Mouse (Mus musculus) urinary bladder, postnatal 36 days (tissue): ENCODE results near the gene Slc25a16.

Experiments
- DNase-seq, 2 experiments: peaks; one replicate each; pipeline ENCODE4 v3.0.0; 2022; ENCODE audit warnings: low spot score in 2 of 2, mixed read lengths in 1 of 2

The Slc25a16 gene

GRCm38 (mm10) chr10:62919925-62920765 is at the start of gene Slc25a16:
TSS of gene Slc25a16 (plus strand) at chr10:62920633.
- peak; percentile 90 to 91 for DNase-seq

GRCm38 (mm10) chr10:62874828-62875227 is 45.6 kb upstream of the Slc25a16 start:
- DNase-seq: no peak

GRCm38 (mm10) chr10:62875565-62875964 is 44.9 kb upstream of the Slc25a16 start:
- DNase-seq: no peak

- DNase-seq: no peak
These were observed 42.4 kb upstream of the Slc25a16 start for GRCm38 (mm10) chr10:62878056-62878455.

GRCm38 (mm10) chr10:62881211-62881610 is 39.2 kb upstream of the Slc25a16 start:
- DNase-seq: no peak

- no peak for DNase-seq
These were observed 36.5 kb upstream of the Slc25a16 start for GRCm38 (mm10) chr10:62883933-62884372.

- no peak for DNase-seq
These were observed 35.9 kb upstream of the Slc25a16 start for GRCm38 (mm10) chr10:62884517-62884916.

- DNase-seq: no peak
These were observed 35.0 kb upstream of the Slc25a16 start for GRCm38 (mm10) chr10:62885460-62885859.

- no peak for DNase-seq
These were observed 34.2 kb upstream of the Slc25a16 start for GRCm38 (mm10) chr10:62885969-62886798.

GRCm38 (mm10) chr10:62886799-62887591 is 33.4 kb upstream of the Slc25a16 start:
- DNase-seq: peak; percentile 20 to 30

GRCm38 (mm10) chr10:62891025-62891424 is 29.4 kb upstream of the Slc25a16 start:
- DNase-seq: no peak

- DNase-seq: no peak
These were observed 27.7 kb upstream of the Slc25a16 start for GRCm38 (mm10) chr10:62892549-62893232.

- DNase-seq: no peak
These were observed 27.0 kb upstream of the Slc25a16 start for GRCm38 (mm10) chr10:62893356-62893884.

GRCm38 (mm10) chr10:62894447-62894846 is 26.0 kb upstream of the Slc25a16 start:
- DNase-seq: no peak

- no peak for DNase-seq
These were observed 25.0 kb upstream of the Slc25a16 start for GRCm38 (mm10) chr10:62895386-62895785.

GRCm38 (mm10) chr10:62896035-62896434 is 24.4 kb upstream of the Slc25a16 start:
- DNase-seq: no peak

GRCm38 (mm10) chr10:62896774-62897173 is 23.7 kb upstream of the Slc25a16 start:
- no peak for DNase-seq

- no peak for DNase-seq
These were observed 23.0 kb upstream of the Slc25a16 start for GRCm38 (mm10) chr10:62897437-62897836.

GRCm38 (mm10) chr10:62898061-62898460 is 22.4 kb upstream of the Slc25a16 start:
- DNase-seq: no peak

- no peak for DNase-seq
These were observed 20.3 kb upstream of the Slc25a16 start for GRCm38 (mm10) chr10:62900144-62900543.

GRCm38 (mm10) chr10:62901826-62902225 is 18.6 kb upstream of the Slc25a16 start:
- no peak for DNase-seq
